Mouse (Mus musculus) G1E (cell line): ENCODE results near the gene Supv3l1. TPM values are rescaled to one million over a fixed set of nuclear protein-coding genes. Genes with fewer than 3 reads are reported as not detected.
"Not testable (repeated sequence)": the region's sequence is repeated elsewhere in the genome, so short reads cannot be mapped to it uniquely, and the experiment has no call there.

ENCODE experiments used
- ATAC-seq: 2 replicates; pipeline ENCODE4 v1.8.0; 2016; ENCODE audit warnings: mild to moderate bottlenecking; ENCODE audit not compliant: insufficient number of reproducible peaks, poor library complexity, low FRiP score, severe bottlenecking; ENCODE audit errors: extremely low read depth
- DNase-seq: peaks from one replicate; pipeline ENCODE4 v3.0.0; 2012; ENCODE audit warnings: low spot score
- H3K27me3 ChIP-seq: 2 replicates; pipeline ENCODE4 v1.6.1; 2012; ENCODE audit warnings: mild to moderate bottlenecking, low read length, inconsistent platforms; ENCODE audit not compliant: insufficient read depth
- H3K36me3 ChIP-seq: replicated peaks from 2 replicates; pipeline ENCODE3; 2012; ENCODE audit warnings: mild to moderate bottlenecking, inconsistent platforms
- H3K4me1 ChIP-seq: 2 replicates; pipeline ENCODE4 v1.6.1; 2012; ENCODE audit warnings: low read depth, low read length, inconsistent platforms, mixed read lengths; ENCODE audit not compliant: insufficient read depth
- H3K4me3 ChIP-seq: 2 replicates; pipeline ENCODE4 v1.5.1; 2012; ENCODE audit warnings: low read depth, mild to moderate bottlenecking, inconsistent platforms, low read length, moderate library complexity, mixed read lengths
- H3K9me3 ChIP-seq: replicated peaks from 2 replicates; pipeline ENCODE4 v1.6.1; 2012; ENCODE audit warnings: inconsistent platforms
- CTCF ChIP-seq: IDR thresholded peaks from 2 replicates; pipeline ENCODE4 v1.5.1; 2012; ENCODE audit warnings: low read depth, low read length, inconsistent platforms, mixed read lengths
- GATA1 ChIP-seq: IDR thresholded peaks from 2 replicates; pipeline ENCODE4 v1.6.1; 2012; ENCODE audit warnings: borderline replicate concordance, low read length, inconsistent platforms, mixed read lengths
- GATA2 ChIP-seq: IDR thresholded peaks from 2 replicates; pipeline ENCODE4 v1.6.1; 2012; ENCODE audit warnings: low read depth, low read length, inconsistent platforms, borderline replicate concordance
- POLR2AphosphoS5 ChIP-seq: IDR thresholded peaks from 2 replicates; pipeline ENCODE4 v1.6.1; 2012; ENCODE audit warnings: low read depth, low read length, inconsistent platforms; ENCODE audit not compliant: insufficient replicate concordance
- TAL1 ChIP-seq: conservative IDR thresholded peaks from 2 replicates; pipeline ENCODE4 v1.6.1; 2012; ENCODE audit warnings: low read depth, low read length, inconsistent platforms, mixed read lengths
- polyA plus RNA-seq: library from polyadenylated mRNA; stranded (reverse); fragments of >175 nt; gene quantifications from 2 replicates; pipeline ENCODE4 v1.2.3, GENCODE M21; 2012
- total RNA-seq, 2 experiments: library from RNA; stranded (forward) in 1 of 2; stranded (reverse) in 1 of 2; fragments of 200-1000 nt in 1 of 2; fragments of >200 nt in 1 of 2; fragmentation: Nextera tagmentation in 1 of 2; gene quantifications; 2 replicates each; pipeline ENCODE4 v1.2.3; 2014 to 2017

Supv3l1 gene
- 24.1 and 34.2 TPM in 2 replicates for total RNA-seq (2014; fragmentation: Nextera tagmentation)
- 26.4 and 27.0 TPM in 2 replicates for total RNA-seq (2017)
- 14.2 and 23.0 TPM in 2 replicates for polyA plus RNA-seq

DNA sequence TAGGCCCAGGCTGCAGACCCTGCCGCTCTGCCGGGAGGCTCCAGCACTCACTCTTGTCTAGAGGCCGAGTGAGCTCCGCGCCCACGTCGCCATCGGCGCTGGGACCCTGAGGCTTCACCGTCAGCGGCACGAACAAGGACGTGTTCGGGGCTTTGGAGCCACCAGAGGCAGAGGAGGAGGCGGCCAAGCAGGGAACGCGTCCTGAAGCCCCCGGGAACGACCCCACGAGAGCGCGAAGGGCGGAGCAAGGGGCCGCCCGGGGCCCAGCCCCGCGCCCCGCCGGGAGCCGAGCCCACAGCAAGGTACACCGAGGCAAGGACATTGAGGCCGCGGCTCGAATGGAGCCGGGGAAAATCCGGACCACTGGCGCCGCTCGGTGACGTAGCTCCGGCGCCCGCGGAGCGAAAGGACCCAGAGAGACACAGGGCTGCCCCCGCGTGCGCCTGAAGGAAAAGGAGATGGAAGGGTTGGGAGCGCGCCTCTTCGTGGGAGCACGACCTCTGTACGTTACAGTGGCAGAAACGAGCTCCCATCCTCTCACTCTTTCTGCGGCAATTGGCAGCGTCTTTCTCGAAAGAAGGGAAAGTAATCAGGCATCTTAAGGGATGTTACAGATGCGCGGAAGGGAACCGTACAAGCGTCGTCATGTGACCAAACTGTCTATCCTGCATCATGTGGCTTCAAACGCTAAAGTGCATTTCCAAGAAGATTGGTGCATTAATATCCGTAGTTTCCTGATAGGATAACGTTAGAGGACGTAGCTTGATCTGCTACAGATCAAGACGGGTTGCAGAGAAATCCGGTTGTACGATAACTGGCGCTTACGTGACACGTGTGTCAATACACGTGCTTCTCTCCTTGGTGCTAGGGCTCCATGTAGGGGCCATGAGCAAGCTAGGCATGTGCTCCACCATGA lies at the start of gene Supv3l1, which contains the start of gene 4930507D05Rik:
Supv3l1 (minus strand) TSS at position 375 of the 916 bp plus-strand sequence.
4930507D05Rik (plus strand) TSS at position 126 of the 916 bp plus-strand sequence.
- TF ChIP-seq POLR2AphosphoS5 (no peak), TAL1 (no peak), CTCF (no peak), GATA2 (no peak), GATA1 (no peak)
- H3K9me3 ChIP-seq, result no peaks in the 10 kb centered on the region
- peak; percentile 63 for ATAC-seq
- H3K4me3 ChIP-seq, result peak within 1 kb of the TSS; percentile 88
- peaks cover 54% of the 10 kb centered on the region for H3K36me3 ChIP-seq
- peaks cover 36% of the 10 kb centered on the region for H3K4me1 ChIP-seq
- H3K27me3 ChIP-seq, result no peaks in the 10 kb centered on the region
- DNase-seq, result peak; percentile 26

DNA sequence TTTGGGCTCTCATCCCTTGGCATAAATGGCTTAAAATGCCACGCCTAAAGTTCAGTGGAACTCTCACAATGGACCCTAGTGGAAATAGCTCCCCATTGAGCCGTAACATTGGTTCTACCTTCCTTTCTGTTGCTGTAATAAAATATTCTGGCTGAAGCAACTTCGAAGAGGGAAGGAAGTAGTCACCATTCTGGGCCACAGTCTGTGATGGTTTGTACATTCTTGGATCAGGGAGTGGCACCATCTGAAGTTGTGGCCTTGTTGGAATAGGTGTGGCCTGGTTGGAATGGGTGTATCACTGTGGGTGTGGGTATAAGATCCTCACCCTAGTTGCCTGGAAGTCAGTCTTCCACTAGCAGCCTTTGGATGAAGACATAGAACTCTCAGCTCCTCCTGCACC lies 42.1 kb upstream of the Supv3l1 start:
- not testable (repeated sequence) for H3K4me1 ChIP-seq

GRCm38 (mm10) chr10:62488266-62488665 lies 38.7 kb upstream of the Supv3l1 start:
- DNase-seq, result no peak
- Histone ChIP-seq H3K36me3 (peaks cover 3% of the 10 kb centered on the region), H3K4me1 (peaks cover 10% of the 10 kb centered on the region; the same call in 1 of the 2 replicates), H3K4me3 (no peak overlapping the region), H3K27me3 (no peaks in the 10 kb centered on the region), H3K9me3 (no peaks in the 10 kb centered on the region)
- TF ChIP-seq TAL1 (no peak), POLR2AphosphoS5 (no peak), GATA1 (no peak), GATA2 (no peak), CTCF (no peak)
- ATAC-seq, result no peak

More for the DNA sequence above, 42.1 kb upstream of the Supv3l1 start:
- not testable (repeated sequence) for H3K9me3 ChIP-seq, H3K36me3 ChIP-seq, DNase-seq, H3K27me3 ChIP-seq, H3K4me3 ChIP-seq, ATAC-seq

DNA sequence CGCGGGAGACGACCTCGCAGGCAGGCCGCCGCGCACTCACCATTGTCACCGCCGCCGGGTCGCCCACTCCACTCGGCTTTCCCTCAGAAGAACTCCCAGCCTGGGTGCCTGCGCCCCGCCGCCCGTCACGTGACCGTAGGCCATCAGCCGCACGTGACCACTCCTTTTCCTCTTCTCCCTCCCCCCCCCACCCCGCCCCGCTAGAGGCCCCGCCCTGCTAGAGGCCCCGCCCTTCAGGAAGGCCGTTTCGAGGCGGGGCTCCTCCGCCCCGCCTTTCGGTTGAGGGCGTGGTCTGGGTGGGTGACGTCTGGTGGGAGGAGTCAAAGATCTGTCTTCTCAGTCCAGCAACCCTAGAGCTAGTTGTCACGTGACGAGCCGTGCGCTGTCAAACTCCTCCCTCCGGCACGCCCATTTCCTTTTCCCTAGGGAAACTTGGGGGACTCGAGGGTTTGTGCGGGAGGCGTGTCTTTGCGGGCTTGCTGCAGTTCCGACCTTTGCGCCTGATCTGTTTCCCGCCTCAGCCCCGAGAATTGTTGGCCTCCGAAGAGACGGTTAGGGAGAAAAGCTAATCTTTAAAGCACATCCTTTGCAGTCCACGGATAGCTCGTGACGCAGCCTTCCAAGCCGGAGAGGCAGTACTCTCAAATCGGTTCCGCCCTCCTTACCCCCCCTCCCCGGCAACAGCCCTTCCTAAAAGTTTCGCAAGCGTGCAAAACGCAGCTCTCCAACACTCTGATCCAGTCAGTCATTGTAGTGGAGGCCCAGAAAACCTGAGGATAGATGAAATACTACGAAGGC lies 37.3 kb upstream of the Supv3l1 start, which contains the start of gene Vps26a:
Vps26a (minus strand) TSS at position 188 of the 798 bp plus-strand sequence.
- peak within 1 kb of the TSS; percentile 81 for H3K4me3 ChIP-seq
- peak; percentile 72 for DNase-seq

GRCm38 (mm10) chr10:62485878-62486582 lies 36.5 kb upstream of the Supv3l1 start:
- ATAC-seq (no peak), DNase-seq (no peak)
- H3K27me3 ChIP-seq, result no peaks in the 10 kb centered on the region
- peaks cover 7% of the 10 kb centered on the region for H3K36me3 ChIP-seq
- TF ChIP-seq GATA2 (no peak), TAL1 (no peak), CTCF (no peak)
- H3K9me3 ChIP-seq, result no peaks in the 10 kb centered on the region
- H3K4me1 ChIP-seq, result peaks cover 12% of the 10 kb centered on the region; the same call in 1 of the 2 replicates
- peak overlapping the region; percentile 81 for H3K4me3 ChIP-seq

More for the DNA sequence above, 37.3 kb upstream of the Supv3l1 start, which contains the start of gene Vps26a:
- Histone ChIP-seq H3K36me3 (peaks cover 7% of the 10 kb centered on the region), H3K4me1 (peaks cover 12% of the 10 kb centered on the region; the same call in 1 of the 2 replicates), H3K27me3 (no peaks in the 10 kb centered on the region), H3K9me3 (no peaks in the 10 kb centered on the region)
- TF ChIP-seq POLR2AphosphoS5, result no peak
- ATAC-seq, result peak; percentile 71

DNA sequence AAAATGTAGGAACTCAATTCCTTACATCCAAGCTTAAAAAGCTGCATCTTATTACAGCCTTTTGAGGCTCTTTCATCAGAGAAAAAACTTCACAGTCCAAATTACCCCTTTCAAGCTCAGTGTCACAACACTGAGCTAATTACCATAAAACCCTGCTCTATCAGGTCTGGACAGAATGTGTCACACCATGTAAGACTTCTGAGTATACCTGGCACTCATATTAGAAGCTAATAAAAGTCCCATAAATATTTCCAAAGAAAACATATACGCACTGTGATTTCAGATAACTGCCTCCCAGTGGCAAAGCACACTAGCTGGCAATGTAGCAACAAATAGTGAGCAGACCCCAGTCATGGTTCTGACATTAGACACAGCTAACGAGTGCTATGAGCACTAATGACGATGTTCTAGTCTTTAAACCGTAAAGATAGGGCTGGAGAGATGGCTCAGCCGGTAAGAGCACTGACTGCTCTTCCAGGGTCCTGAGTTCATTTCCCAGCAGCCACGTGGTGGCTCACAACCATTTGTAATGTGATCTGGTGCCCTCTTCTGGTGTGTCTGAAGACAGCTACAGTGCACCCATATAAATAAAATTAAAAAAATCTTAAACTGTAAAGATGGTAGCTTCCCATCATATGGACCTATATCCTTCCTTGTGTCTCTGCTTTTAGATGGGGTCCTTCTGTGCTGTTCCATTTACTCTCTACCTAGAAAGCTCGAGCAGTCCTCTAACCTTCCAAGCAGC lies 31.7 kb upstream of the Supv3l1 start:
- Histone ChIP-seq H3K4me3 (no peak overlapping the region), H3K4me1 (peaks cover 5% of the 10 kb centered on the region; the same call in 1 of the 2 replicates), H3K9me3 (no peaks in the 10 kb centered on the region), H3K27me3 (no peaks in the 10 kb centered on the region), H3K36me3 (peaks cover 31% of the 10 kb centered on the region)
- TF ChIP-seq GATA2 (no peak), TAL1 (no peak), POLR2AphosphoS5 (no peak), GATA1 (no peak), CTCF (no peak)
- ATAC-seq, result no peak
- no peak for DNase-seq
